Mouse (Mus musculus) layer of hippocampus, postnatal 14 days (tissue): ENCODE measurements around the gene Ftsj1. TPM values are rescaled to one million over a fixed set of nuclear protein-coding genes. Genes with fewer than 3 reads are reported as not detected.
A peak's percentile ranks its signal among the peaks of the same experiment; 100 is the strongest.

Experiments
- DNase-seq, 2 experiments: peaks; one replicate each; pipeline ENCODE4 v3.0.0; 2021 to 2022; ENCODE audit warnings: low spot score in 2 of 2, mixed read lengths in 1 of 2
- long read RNA-seq, 2 experiments: library from polyadenylated mRNA; stranded (forward); transcript quantifications; one replicate each; pipeline ENCODE4 v2.0.0; 2021
- total RNA-seq, 2 experiments: library from RNA; stranded (reverse); gene quantifications; 2 replicates each; pipeline ENCODE4 v1.2.3; 2021

Gene Ftsj1
- total RNA-seq = 10 to 100 TPM; 23.5 to 25.3 TPM
- long read RNA-seq, experiment 1, transcript Ftsj1-203 (13 exons, 1,656 nt) = major isoform, 12 of 18 reads
- long read RNA-seq, experiment 1, partial matches to known transcripts = 2 of 18 reads
- long read RNA-seq, experiment 1, other reads (novel, unspliced or antisense) = 1 of 18 reads
- long read RNA-seq, experiment 2, transcript Ftsj1-203 (13 exons, 1,656 nt) = major isoform, 22 of 30 reads
- long read RNA-seq, experiment 2, partial matches to known transcripts = 2 of 30 reads
- long read RNA-seq, experiment 2, other reads (novel, unspliced or antisense) = 2 of 30 reads

DNA sequence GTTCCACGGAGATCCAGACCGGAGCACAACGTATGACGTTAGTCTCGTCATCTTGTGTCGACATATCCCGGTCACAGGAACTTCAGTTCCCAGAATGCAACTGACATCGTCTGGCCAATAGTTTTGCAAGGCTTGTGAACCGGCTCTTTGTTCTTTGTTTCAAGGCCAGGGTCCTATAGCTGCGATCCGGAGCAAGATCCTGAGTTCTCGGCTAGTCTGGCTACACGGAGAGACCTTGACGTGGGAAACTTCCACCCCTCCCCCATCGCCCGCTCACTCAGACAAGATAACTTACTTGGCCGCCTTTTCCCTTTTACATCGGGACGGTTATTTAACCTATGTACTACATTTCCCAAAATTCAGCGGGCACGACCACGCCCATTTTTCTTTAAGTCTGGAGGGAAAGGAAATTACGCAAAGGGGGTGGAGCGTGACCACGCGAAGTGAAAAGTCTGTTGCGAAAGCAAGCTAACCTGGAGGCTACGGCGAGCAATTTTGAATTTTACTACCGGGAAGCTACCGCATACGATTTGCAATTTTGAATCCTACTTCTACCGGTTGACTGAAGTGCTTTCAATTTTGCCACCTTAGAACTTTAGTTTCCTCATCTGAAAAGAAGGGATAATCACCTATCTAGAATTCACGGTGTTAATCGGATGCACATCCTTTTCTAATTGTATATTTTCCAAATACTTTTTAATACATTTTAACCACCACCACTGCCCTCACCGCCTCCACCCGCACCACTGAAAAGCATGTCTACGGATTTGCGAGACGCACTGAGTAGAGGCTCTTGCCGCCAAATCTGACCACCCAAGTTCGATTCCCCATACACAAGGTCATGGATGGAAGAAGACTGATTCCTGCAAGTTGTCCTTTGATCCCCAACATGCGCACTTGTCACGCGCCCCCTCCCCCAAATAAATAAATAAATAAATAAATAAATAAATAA, at the start of gene Ftsj1:
Gene Ftsj1, minus strand, starts transcription at position 73 of the 952 bp plus-strand sequence.
- peak; percentile 80 to 90 for DNase-seq

DNA sequence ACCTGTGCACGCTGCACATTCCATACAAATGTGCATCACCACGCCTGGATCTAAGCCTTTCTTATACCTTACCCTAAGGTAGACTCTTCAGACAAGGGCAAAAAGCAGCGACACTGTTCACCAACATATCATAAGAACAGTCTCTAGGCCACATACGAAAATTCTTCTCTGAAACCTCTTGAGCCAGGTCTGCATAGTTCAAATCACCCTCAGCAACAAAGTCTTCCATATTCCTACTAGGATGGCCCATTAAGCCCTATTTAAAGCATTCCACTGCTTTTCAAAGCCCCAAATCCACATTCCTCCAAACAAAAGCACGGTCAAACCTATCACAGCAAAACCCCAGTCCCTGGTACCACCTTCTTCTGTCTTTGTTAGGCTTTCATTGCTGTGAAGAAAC, 36.4 kb upstream of the Ftsj1 start:
- no peak for DNase-seq

DNA sequence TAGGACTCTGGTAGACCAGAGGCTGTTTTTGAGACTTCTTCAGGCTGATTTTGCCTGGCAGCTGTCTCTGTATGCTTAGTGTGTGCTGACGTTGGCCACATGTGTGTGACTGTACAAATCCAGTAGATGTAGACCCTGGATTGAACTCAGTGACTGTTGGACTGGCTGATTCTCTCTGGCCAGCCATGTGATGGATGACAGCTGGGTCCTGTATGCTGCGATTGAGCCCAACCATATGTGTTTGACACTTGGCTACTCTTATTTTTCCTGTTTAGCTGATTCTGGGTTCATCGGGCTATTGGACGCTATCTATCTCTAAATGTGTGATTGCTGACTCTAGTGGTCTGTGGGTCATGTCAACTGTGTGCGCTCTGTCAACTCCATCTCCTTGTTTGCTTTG, 21.9 kb upstream of the Ftsj1 start:
- DNase-seq = no peak

DNA sequence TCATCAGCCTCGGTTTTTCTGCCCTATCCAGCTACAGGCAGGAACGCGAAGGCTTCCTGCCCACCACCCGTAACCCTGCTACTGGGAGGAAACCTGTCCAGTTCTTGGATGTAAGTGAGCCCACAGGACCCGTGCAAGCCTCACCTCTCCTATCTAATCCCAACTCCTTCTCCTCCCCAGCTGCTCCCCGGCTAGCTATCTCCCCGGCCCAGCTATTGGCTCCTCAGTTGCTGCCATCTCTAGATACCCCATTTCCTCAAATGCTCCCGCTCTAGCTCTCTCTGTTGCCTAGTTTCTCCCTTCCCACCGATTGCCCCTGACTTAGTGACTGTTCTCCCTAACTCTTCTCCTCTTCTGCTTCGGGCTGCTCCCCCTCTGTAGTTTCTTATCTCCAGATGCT, 19.8 kb upstream of the Ftsj1 start:
- DNase-seq = no peak

DNA sequence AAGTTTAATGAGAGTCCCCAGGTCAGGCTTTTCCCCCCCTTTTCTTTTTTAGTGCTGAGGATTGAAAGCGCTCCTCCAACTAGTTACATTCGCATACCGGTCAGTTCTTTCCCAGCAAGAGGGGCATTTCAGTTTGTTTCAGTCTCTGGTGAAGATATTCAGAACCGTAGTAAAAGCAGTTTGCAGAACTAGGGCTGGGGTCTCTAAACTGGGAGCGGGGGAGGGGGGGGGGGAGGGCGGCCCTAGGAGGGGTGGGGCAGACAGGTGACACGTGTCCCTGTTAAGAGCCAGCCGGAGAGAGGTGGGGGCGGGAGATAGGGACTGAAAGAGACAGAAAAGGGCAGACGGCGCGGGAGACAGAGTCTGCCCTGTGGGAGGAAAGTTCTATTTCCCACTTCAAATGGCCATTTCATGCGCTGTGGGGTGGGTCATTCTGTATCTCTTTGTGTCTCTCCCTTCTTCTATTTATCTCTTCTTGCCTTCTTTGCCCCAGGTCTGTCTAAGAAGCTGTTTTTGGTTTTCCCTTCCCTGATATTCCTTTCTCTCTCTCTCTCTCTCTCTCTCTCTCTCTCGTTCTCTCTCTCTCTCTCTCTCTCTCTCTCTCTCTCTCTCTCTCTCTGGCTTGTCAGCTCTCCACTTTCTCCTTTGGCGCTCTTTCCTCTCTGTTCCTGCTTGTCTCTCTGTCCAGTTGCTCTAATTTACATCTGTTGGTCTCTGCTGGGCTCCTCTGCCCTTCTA, 19.0 kb upstream of the Ftsj1 start, which contains the start of gene Slc38a5:
Gene Slc38a5, plus strand, starts transcription at position 51 of the 738 bp plus-strand sequence.
- DNase-seq = no peak

DNA sequence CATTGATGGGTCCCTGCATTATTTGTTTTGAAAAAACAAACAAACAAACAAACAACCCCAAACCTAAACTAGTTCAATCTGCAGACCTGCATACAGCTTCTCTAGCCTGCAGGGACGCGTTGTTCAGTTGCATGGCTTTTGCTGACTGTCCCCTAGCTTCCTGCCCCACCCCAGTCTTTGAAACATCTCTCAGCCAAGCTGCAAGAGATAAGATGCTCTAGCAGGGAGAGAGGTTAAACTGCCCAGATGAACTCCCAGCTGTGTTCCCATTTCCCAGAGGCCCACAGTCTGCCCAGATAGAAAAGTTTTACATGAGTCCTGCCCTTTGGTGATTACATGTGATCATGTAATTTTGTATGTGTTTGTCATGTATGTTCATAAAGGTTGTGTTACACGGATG, 12.0 kb upstream of the Ftsj1 start:
- DNase-seq = no peak

DNA sequence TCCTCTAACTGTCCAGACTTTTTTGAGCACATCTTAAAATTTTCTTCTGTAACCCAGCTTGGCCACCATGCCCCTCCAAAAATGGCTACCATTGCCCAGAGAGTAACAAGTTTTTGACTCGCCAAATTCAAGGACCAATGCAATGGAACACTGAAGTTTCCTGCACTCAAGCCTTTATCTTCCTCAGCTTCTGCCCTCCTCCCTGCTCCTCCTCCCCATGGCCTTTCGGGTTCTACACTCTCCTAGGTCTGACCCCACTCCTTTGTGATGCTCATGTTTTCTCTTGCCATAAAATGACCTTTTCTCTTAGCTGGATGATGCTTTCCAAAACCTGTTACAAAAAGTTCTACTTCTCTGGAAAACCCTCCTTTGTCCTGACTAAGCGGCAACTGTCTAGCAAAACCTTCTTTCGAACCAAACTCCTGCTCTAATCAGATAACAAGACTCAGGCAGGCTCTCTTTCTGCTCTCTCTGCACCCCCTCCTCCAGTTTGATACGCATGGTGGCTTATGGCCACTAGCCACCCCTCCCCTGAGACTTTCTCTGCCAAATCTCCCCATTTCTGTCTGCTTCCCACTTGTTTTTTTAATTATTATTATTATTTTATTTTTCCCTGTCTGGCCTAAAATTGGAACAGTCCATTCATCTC, 11.1 kb upstream of the Ftsj1 start:
- DNase-seq = no peak

DNA sequence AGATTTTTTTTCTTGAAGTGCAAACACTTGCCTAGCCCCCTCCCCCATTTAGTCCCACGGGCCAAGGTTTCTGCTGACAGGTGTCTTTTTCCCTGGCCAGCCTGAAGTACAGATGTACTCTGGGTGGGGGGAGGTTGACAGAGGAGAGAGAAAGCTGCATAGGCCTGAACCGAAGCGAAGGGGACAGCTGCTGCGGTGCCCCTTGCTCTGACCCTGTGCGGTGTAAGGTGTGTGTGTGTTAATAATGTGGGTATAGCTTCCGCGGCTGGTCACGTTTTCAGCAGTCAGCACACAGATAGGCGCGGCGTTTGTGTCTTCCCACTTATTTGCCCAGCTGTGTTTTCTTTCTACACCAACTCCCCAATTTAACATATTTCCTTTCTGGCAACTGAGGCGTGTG, 7.3 kb upstream of the Ftsj1 start:
- DNase-seq = peak in 1 of 2 experiments; percentile 17

DNA sequence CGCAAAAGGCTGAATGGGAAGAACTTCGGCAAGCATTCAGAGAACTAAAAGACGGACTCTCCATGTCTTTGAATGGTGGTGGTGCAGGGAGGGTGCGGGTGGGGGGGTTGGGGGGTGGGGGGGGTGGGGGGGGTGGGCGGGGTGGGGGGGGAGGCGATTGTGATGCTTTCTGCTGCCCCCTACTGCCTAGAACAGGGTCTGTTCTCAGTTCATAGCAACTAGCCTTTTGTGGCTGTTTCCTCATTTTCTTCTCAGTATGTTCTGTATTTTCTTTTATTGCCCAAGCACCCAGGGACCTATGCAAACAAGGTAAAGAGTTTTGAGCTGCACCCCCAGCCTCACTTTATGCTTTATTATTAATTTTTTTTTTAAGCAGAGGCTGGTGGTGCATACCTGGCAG, 3.6 kb upstream of the Ftsj1 start:
- no peak for DNase-seq

DNA sequence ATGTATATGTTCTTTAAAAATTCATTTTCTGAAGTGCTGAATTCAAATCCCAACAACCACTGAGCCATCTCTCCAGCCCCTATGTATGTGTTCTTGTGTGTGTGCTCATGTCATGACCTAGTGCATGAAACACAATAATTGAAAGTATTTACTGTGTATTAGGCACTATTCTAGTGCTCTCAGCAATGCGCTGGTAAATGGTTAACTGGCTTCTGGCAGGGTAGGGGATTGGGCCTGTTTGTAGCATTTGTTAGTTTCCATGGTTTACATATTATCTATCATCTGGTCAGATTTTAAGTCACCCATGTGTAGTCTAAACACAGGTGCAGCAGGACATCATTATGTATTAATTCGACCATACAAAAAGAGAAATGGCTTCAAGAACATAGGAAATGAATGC, 1.5 kb upstream of the Ftsj1 start:
- no peak for DNase-seq

DNA sequence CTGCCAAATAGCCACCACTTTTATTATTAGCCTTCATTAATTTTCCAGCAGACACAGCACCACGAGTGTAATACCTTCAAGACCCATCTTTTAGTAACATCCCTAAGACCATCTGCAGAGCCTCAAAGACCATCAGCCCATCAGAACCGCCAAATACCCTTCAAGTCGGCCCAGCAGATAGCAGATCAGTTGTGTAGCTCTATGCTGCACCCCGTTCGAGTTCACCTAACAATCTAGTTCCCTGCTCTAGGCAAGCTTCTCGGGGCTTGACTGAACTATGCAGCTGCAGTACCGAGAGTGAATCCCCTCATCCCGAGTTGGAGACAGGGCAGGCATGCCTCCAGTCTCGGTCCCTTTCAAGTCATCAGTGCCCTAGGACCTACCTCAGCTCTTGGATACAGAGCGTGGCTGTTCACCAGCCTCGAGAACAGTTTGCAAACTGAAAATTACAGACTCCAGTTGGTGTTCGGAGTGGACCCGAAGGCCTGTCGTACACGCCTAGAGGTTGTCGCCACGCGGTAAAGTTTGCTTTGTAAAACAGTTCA, 345 bp downstream of the Ftsj1 start:
- no peak for DNase-seq

DNA sequence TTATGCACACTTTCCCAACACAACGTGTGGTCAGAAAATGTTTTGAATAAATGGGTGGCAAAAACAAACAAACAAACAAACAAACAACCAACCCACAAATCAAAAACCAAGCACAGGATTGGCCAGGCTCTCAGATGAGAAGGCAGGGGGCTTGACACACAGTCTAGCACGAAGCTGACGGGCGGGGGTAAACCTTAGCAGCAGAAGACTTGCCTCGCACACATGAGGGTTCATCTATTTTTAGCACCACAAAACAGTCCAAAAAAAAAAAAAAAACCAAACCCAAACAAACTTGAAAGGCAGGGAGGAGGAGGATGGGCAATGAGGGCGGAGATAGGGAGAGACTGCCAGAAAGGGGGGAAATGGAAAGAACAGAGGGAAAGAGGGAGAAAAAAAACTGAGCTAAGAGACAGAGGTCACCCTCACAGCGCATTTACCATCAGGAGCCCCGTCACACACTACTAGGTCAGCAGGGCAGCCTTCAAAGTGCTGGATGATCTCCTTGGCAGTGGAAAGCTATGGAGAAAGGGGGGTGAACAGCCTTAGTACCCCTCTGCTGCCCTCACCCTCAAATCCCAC, 3.6 kb downstream of the Ftsj1 start:
- no peak for DNase-seq

DNA sequence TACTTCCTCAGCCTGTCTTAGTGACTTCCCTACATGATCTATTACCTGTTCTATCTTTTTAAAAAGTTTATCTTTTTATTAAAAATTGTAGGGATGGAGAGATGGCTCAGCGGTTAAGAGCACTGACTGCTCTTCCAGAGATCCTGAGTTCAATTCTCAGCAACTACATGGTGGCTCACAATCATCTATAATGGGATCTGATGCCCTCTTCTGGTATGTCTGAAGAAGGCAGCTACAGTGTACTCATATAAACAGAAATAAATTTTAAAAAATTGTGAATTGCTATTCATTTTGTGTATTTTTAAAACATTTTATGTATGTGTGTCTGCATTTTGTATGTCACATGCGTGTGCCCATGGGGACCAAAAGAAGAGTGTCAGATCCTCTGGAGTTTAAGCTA, 4.5 kb downstream of the Ftsj1 start:
- no peak for DNase-seq

DNA sequence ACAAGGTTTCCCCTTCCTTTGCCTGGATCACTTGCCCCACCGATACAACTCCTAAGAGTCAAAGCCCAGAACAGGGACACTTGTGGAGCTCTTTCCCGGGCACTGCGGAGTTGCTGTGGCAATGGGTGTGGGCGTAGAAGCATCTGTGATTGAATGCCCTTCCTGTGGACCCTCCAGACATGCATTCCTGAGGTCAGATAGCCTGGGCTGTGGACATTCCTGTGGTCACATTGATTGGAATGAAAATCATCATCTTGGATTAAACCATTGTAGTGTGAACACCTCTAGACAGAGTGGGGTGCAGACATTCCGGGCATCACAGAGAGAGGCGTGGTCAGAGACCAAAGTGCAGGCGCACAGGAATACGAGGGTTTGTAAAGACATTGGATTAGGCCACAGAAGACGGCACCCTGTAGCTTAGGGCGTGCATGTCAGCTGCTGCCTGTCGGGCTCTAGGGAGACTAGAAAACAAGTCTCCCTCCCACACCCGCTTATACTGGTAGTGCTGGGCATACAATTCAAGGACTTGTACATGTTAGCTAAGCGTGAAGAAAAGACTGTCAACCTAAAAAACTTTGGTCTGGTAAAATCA, 13.3 kb downstream of the Ftsj1 start:
- no peak for DNase-seq

DNA sequence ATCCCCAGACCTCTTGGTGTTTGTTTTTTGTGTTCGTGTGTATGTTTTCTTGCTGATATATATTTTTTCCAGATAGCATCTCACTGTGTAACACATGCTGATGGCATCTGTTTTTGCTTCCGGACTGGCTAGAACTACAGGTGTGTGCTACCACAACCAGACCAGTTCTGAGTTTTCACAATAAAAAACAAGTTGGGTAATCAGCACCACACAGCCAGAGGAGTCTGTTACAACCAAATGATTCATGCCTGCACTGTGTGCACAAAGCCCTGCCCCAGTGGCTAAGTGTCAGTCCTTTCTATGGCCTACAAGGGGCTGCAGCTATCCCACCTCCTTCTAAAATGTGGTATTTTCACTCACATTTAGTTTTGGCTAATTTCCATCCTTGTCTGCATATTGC, 15.5 kb downstream of the Ftsj1 start:
- DNase-seq = no peak

DNA sequence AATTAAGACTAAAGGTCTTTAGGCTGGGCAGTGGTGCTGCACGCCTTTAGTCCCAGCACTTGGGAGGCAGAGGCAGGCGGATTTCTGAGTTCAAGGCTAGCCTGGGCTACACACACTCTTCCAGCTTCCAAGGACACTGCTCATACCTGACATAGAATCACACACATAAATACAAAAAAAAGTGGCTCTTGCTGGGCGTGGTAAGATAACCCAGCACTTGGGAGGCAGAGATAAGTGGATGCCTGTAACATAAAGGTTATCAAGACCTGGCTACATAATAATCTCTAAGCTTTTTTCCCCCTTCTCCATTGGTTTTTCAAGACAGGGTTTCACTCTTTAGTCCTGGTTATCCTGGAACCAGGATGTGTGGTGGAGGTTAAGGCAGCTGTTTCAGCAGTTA, 18.6 kb downstream of the Ftsj1 start:
- no peak for DNase-seq

DNA sequence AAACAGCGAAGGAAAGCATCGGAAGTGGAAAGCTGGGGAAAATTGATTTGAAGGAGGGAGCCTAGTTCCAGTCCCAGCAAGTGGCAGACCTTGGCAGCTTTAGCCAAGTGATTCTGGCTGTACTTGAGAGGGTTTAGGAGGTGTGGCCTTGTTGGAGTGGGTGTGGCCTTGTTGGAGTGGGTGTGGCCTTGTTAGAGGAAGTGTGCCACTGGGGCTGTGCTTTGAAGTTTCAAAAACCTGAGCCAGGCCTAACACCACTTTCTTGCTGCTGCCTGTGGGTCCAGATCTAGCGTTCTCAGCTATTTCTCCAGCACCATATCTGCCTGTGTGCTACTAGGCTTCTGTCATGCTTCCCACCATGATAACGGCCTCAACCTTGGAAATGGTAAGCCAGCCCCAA, 21.9 kb downstream of the Ftsj1 start:
- no peak for DNase-seq

DNA sequence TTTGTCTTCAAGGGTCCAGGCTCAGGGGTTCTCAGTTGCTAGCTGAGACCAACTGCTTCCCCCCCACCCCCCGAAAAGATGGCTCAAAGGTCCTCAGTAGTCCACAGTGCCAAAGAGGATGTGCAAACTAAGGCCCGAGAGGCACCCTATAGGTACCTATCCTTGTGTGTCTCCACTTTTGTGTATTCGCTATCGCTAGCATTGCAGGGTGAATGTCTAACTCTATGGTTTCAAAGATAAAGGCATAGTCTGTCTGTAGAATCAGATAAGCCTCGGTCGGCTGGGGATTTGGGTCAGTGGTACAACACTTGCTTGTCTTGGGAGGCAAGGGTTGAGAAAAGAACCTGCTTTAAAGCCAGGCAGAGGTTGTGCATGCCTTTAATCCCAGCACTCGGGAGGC, 28.7 kb downstream of the Ftsj1 start:
- no peak for DNase-seq

DNA sequence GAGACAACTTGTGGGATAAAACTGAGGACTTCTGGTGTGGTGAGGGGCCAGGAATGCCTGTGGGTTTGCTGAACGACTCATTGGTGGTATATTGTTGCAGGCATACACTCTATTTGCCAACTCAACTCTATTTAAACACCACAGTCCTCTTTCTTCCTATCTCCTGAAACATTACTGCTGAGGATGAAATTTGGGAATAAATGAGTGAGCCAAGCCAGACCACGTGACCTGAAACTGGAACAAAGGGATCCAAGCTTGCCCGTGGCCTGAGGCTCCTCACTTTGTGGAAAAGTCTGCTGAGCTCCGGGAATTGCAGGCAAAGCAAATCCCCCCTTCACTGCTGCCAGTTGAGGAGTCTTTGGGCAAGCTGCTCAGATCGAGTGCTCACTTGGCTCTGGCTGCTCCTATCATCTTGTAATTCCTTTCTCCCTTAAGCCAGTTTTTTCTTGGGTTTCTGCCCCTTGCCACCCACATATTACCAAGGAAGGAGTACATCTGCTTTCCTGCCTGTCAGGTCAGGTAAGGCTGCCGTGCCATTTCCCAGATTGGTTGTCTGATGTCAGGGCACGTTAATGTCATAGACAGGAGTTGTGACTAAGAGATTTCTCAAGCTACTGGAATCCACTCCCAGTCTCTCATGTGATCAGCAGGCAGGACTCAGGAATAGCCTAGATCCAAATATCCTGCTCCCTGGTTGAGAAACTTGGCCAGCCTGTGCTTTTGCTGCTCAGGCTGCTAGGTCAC, 29.4 kb downstream of the Ftsj1 start:
- peak; percentile 20 to 27 for DNase-seq
